Mouse (Mus musculus) erythroblast, embryonic 14.5 days (primary cell): ENCODE data around the gene Trim29.

Experiments used
- GATA1 ChIP-seq: IDR thresholded peaks from 2 replicates; pipeline ENCODE4 v1.6.1; 2012; ENCODE audit warnings: low read length, inconsistent platforms, mixed read lengths
- TAL1 ChIP-seq: IDR thresholded peaks from 3 replicates; pipeline ENCODE4 v1.6.1; 2012; ENCODE audit warnings: low read length, inconsistent platforms, mixed read lengths

- TF ChIP-seq GATA1 (no peak), TAL1 (no peak)
Measured at GRCm38 (mm10) chr9:43310538-43310937, at the start of gene Trim29.
